Mouse (Mus musculus) hematopoietic stem cell, adult 5-6 weeks (primary cell): ENCODE results near the gene Dusp13. TPM values are rescaled to one million over a fixed set of nuclear protein-coding genes. Genes with fewer than 3 reads are reported as not detected.

Experiments
- total RNA-seq: library from RNA; stranded (forward); fragments of 172-1452, 232-1000 nt; gene quantifications from 2 replicates; pipeline ENCODE4 v1.2.3, GENCODE M21; 2017

The Dusp13 gene
- total RNA-seq, 1 experiment from 2014 or later = not detected

Other genes starting within 250 kb of the Dusp13 start
- not detected in 2 replicates for gene Dupd1, start 36.6 kb downstream of the Dusp13 start, total RNA-seq
- gene Samd8, start 650 bp downstream of the Dusp13 start, total RNA-seq = 9.0 and 9.4 TPM in 2 replicates
- gene Vdac2, start 74.1 kb upstream of the Dusp13 start, total RNA-seq = 301 and 303 TPM in 2 replicates
- 5.2 and 14.4 TPM in 2 replicates for gene Comtd1, start 97.8 kb upstream of the Dusp13 start, total RNA-seq
- 0.40 and 1.4 TPM in 2 replicates for gene Zfp503, start 238.4 kb upstream of the Dusp13 start, total RNA-seq